Mouse (Mus musculus): Measurements from ENCODE around the gene Slc37a2. TPM values are rescaled to one million over a fixed set of nuclear protein-coding genes. Genes with fewer than 3 reads are reported as not detected.
A peak's percentile ranks its signal among the peaks of the same experiment; 100 is the strongest.

Gene Slc37a2
- polyA plus RNA-seq, 1 experiment from 2014 or later: 1.7 TPM

- Histone ChIP-seq H3K4me2 (replicated peaks) (peak within 1 kb of the TSS; percentile 58), H3K4me3 (peak within 1 kb of the TSS; percentile 57), H3K27me3 (no peaks in the 10 kb centered on the region), H3K36me3 (no peaks in the 10 kb centered on the region), H3K9ac (peak within 1 kb of the TSS; percentile 69), H3K9me3 (replicated peaks) (no peaks in the 10 kb centered on the region), H3K27ac (peak within 1 kb of the TSS; percentile 90), H3K4me1 (peaks cover 12% of the 10 kb centered on the region)
- under 1% methylated on average over 21 of the region's 21 CpGs for WGBS
- ATAC-seq (ENCODE audit: low FRiP score): peak; percentile 100
These were observed 47.6 kb downstream of the Slc37a2 start, which contains the start of gene Tmem218 for GRCm38 (mm10) chr9:37207929-37208411. Gene Tmem218 (plus strand): TSS chr9:37208223.

DNA sequence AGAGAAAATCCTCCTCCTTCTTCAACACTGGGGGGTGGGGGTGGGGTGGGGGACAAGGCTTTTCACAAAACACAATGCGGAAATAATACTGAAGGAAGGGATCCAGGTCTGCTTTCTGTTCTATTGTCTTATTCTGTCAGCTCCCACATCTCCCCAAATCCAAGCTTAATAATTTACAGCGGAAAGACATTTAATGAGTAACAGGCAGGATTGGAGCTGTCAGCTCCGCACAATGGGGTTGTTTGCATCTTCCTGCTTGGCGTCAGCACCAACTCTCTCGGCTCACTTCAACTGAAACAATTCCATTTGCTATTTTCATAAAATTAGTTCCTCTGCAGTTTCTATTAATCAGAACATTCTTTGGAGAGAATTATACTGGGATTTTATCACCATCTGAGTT, 51.7 kb downstream of the Slc37a2 start:
- H3K4me3 ChIP-seq: no peak overlapping the region
- H3K9me3 ChIP-seq (replicated peaks): no peaks in the 10 kb centered on the region
- H3K27me3 ChIP-seq: no peaks in the 10 kb centered on the region
- no peak overlapping the region for H3K27ac ChIP-seq
- no peak for ATAC-seq (ENCODE audit: low FRiP score)
- WGBS: 34% methylated on average over 5 of the region's 5 CpGs
- peaks cover 8% of the 10 kb centered on the region for H3K4me1 ChIP-seq
- no peak overlapping the region for H3K9ac ChIP-seq
- H3K36me3 ChIP-seq: no peaks in the 10 kb centered on the region
- H3K4me2 ChIP-seq (replicated peaks): no peak overlapping the region

GRCm38 (mm10) chr9:37200414-37200813, 55.1 kb downstream of the Slc37a2 start:
- H3K9ac ChIP-seq: no peak overlapping the region
- no peaks in the 10 kb centered on the region for H3K36me3 ChIP-seq
- no peak overlapping the region for H3K4me3 ChIP-seq
- H3K9me3 ChIP-seq (replicated peaks): no peaks in the 10 kb centered on the region
- WGBS: 89% methylated on average over 5 of the region's 5 CpGs
- no peak for ATAC-seq (ENCODE audit: low FRiP score)
- no peaks in the 10 kb centered on the region for H3K27me3 ChIP-seq
- no peak overlapping the region for H3K4me2 ChIP-seq (replicated peaks)
- no peak overlapping the region for H3K27ac ChIP-seq
- no peaks in the 10 kb centered on the region; the same call in 1 of the 2 replicates for H3K4me1 ChIP-seq

- H3K9ac ChIP-seq: no peak overlapping the region
- H3K4me2 ChIP-seq (replicated peaks): no peak overlapping the region
- no peak overlapping the region for H3K4me3 ChIP-seq
- H3K36me3 ChIP-seq: no peaks in the 10 kb centered on the region
- no peak for ATAC-seq (ENCODE audit: low FRiP score)
- 79% methylated on average over 4 of the region's 4 CpGs for WGBS
- H3K27ac ChIP-seq: no peak overlapping the region
- H3K4me1 ChIP-seq: no peaks in the 10 kb centered on the region
- no peaks in the 10 kb centered on the region for H3K27me3 ChIP-seq
- no peaks in the 10 kb centered on the region for H3K9me3 ChIP-seq (replicated peaks)
These were observed 58.5 kb downstream of the Slc37a2 start for GRCm38 (mm10) chr9:37197067-37197466.

- H3K36me3 ChIP-seq: no peaks in the 10 kb centered on the region
- no peak overlapping the region for H3K4me2 ChIP-seq (replicated peaks)
- WGBS: 92% methylated on average over 3 of the region's 3 CpGs
- no peak overlapping the region for H3K4me3 ChIP-seq
- no peaks in the 10 kb centered on the region for H3K9me3 ChIP-seq (replicated peaks)
- H3K9ac ChIP-seq: no peak overlapping the region
- H3K27ac ChIP-seq: no peak overlapping the region
- H3K27me3 ChIP-seq: no peaks in the 10 kb centered on the region
- ATAC-seq (ENCODE audit: low FRiP score): no peak
- no peaks in the 10 kb centered on the region for H3K4me1 ChIP-seq
These were observed 67.5 kb downstream of the Slc37a2 start for GRCm38 (mm10) chr9:37188024-37188423.

GRCm38 (mm10) chr9:37187407-37187806, 68.1 kb downstream of the Slc37a2 start:
- H3K4me3 ChIP-seq: no peak overlapping the region
- WGBS: 93% methylated on average over 5 of the region's 5 CpGs
- no peak overlapping the region for H3K4me2 ChIP-seq (replicated peaks)
- no peak for ATAC-seq (ENCODE audit: low FRiP score)
- H3K9ac ChIP-seq: no peak overlapping the region
- H3K36me3 ChIP-seq: no peaks in the 10 kb centered on the region
- H3K9me3 ChIP-seq (replicated peaks): no peaks in the 10 kb centered on the region
- H3K4me1 ChIP-seq: no peaks in the 10 kb centered on the region
- no peak overlapping the region for H3K27ac ChIP-seq
- no peaks in the 10 kb centered on the region for H3K27me3 ChIP-seq

GRCm38 (mm10) chr9:37183176-37183575, 72.4 kb downstream of the Slc37a2 start:
- H3K27ac ChIP-seq: no peak overlapping the region
- H3K4me1 ChIP-seq: peaks cover 24% of the 10 kb centered on the region
- no peaks in the 10 kb centered on the region for H3K9me3 ChIP-seq (replicated peaks)
- no peak for ATAC-seq (ENCODE audit: low FRiP score)
- H3K9ac ChIP-seq: no peak overlapping the region
- no peak overlapping the region for H3K4me2 ChIP-seq (replicated peaks)
- WGBS: 71% methylated on average over 2 of the region's 2 CpGs
- H3K36me3 ChIP-seq: no peaks in the 10 kb centered on the region
- no peaks in the 10 kb centered on the region for H3K27me3 ChIP-seq
- no peak overlapping the region for H3K4me3 ChIP-seq

DNA sequence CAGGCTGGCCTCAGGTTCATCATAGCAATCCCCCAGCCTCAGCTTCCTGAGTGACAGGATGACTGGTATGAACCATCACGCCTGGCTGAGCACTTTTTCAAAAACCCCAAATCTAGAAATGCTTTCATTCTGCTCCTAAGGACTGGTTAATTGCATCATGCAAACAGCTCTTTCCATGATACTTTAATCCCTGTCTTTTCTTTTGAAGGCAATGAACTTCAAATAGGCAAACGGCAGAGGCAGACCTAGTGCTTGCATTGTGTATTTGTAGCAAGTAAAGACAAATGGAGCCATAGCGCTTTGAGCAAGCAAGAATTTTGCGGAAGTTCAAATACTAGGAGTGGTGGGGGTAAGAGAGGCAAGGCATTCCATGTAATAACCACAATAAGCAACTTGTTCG, 73.9 kb downstream of the Slc37a2 start:
- 68% methylated on average over 5 of the region's 5 CpGs for WGBS
- no peak for ATAC-seq (ENCODE audit: low FRiP score)
- Histone ChIP-seq H3K36me3 (no peaks in the 10 kb centered on the region), H3K27me3 (no peaks in the 10 kb centered on the region), H3K4me1 (peaks cover 32% of the 10 kb centered on the region), H3K4me3 (no peak overlapping the region), H3K27ac (no peak overlapping the region), H3K4me2 (replicated peaks) (no peak overlapping the region), H3K9ac (no peak overlapping the region), H3K9me3 (replicated peaks) (no peaks in the 10 kb centered on the region)

- no peak overlapping the region for H3K4me3 ChIP-seq
These were observed 75.9 kb downstream of the Slc37a2 start for GRCm38 (mm10) chr9:37179596-37179995.

DNA sequence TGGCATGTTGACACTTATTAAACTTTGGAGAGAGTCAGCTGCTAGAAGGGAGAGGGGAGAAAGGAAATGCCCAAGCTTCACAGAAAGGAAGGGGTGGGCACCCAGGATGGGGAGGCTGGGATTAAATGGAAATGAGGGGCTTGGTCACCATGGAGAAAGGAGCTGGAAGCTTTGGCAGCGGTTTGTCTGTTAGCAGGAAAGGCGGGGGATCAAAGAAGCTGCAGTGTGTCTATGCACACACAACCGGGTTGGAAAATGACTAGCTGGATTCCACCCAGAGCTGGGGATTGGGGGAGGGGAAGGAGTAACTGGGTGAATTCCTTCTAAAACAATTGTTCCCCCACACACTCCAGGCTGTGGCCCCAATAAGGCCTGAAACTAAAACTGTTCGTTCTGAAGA, 76.6 kb downstream of the Slc37a2 start:
- ATAC-seq (ENCODE audit: low FRiP score): peak; percentile 53
- peaks cover 6% of the 10 kb centered on the region; the same call in 1 of the 2 replicates for H3K27me3 ChIP-seq
- H3K4me1 ChIP-seq: peaks cover 32% of the 10 kb centered on the region
- H3K36me3 ChIP-seq: no peaks in the 10 kb centered on the region
- no peak overlapping the region for H3K9ac ChIP-seq
- H3K4me3 ChIP-seq: no peak overlapping the region
- no peaks in the 10 kb centered on the region for H3K9me3 ChIP-seq (replicated peaks)
- 0 out of 2 replicates have a peak overlapping the region, but pooled peaks have one; percentile 6 for H3K4me2 ChIP-seq (replicated peaks)
- WGBS: 13% methylated on average over 4 of the region's 4 CpGs
- H3K27ac ChIP-seq: peak overlapping the region; percentile 75

More at GRCm38 (mm10) chr9:37179596-37179995, 75.9 kb downstream of the Slc37a2 start:
- WGBS: 85% methylated on average over 4 of the region's 4 CpGs
- no peak for ATAC-seq (ENCODE audit: low FRiP score)
- H3K27ac ChIP-seq: peak overlapping the region; percentile 75
- H3K36me3 ChIP-seq: no peaks in the 10 kb centered on the region
- H3K9ac ChIP-seq: no peak overlapping the region
- peaks cover 6% of the 10 kb centered on the region; the same call in 1 of the 2 replicates for H3K27me3 ChIP-seq
- no peak overlapping the region for H3K4me2 ChIP-seq (replicated peaks)
- peaks cover 32% of the 10 kb centered on the region for H3K4me1 ChIP-seq
- no peaks in the 10 kb centered on the region for H3K9me3 ChIP-seq (replicated peaks)

Other genes starting within 250 kb of the Slc37a2 start
- 29.6 and 38.0 TPM in 2 replicates for gene Pknox2, start 108.3 kb downstream of the Slc37a2 start, polyA plus RNA-seq (2016; fragmentation: Nextera tagmentation; extraction: Ambion mirVana)
- 12.7 and 14.1 TPM in 2 replicates for gene Tmem218, start 47.5 kb downstream of the Slc37a2 start, polyA plus RNA-seq (2016; fragmentation: Nextera tagmentation; extraction: Ambion mirVana)
- gene Ccdc15, start 92.7 kb upstream of the Slc37a2 start, polyA plus RNA-seq (2016; fragmentation: Nextera tagmentation; extraction: Ambion mirVana): 8.2 and 10.5 TPM in 2 replicates
- 0.26 and 0.36 TPM in 2 replicates for gene Hepacam, start 111.6 kb upstream of the Slc37a2 start, polyA plus RNA-seq (2016; fragmentation: Nextera tagmentation; extraction: Ambion mirVana)
- 8.0 and 12.0 TPM in 2 replicates for gene Robo4, start 146.2 kb upstream of the Slc37a2 start, polyA plus RNA-seq (2016; fragmentation: Nextera tagmentation; extraction: Ambion mirVana)
- 155 and 187 TPM in 2 replicates for gene Robo3, start 177.5 kb upstream of the Slc37a2 start, polyA plus RNA-seq (2016; fragmentation: Nextera tagmentation; extraction: Ambion mirVana)
- gene Msantd2, start 233.6 kb upstream of the Slc37a2 start, polyA plus RNA-seq (2016; fragmentation: Nextera tagmentation; extraction: Ambion mirVana): 50.7 TPM in 2 replicates

All from hindbrain, embryonic 12.5 days (tissue).